Mouse (Mus musculus) frontal cortex, postnatal 36 days (tissue): ENCODE data around the gene Zfp791.
"Not testable (repeated sequence)": the region's sequence is repeated elsewhere in the genome, so short reads cannot be mapped to it uniquely, and the experiment has no call there.

Source experiments
- DNase-seq, 2 experiments: peaks; one replicate each; pipeline ENCODE4 v3.0.0; 2022; ENCODE audit warnings: low spot score in 2 of 2

Gene Zfp791

DNA sequence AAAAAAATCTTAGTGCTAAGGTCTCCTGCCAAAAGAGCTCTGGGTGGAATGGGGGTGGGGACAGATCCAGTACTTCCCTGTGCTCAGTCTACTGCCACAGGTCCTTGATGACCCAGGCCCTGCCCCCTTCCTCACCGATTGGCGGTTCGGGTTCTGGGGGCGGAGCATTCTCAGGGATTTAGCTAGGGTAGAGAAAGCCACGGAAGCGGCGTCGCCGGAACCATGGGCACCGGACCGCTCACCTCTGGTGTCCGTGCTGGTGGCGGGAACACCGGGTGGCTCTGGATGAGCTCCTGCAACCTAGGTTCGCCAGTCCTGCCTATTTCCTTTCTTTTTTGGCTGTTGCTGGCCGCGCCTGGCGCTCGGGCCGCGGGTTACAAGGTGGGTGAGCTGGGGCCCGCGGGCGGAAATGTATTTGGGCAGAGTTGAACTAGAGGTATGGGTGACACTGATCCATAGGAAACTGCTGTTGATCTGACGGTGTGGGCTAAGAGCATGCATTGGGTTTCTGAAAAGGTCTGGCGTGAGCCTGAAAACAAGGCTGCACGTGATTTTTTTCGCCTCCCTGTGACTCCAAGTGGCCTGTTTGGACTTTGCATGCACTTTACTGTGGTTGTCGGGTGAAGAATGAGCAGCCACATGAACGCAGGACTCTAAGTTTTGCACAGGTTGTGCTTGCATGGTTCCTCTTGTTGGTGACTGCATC, 39.6 kb downstream of the Zfp791 start, which contains the start of gene Man2b1:
Gene Man2b1, plus strand, starts transcription at position 163 of the 706 bp plus-strand sequence.
- DNase-seq = peak; percentile 87 to 90

DNA sequence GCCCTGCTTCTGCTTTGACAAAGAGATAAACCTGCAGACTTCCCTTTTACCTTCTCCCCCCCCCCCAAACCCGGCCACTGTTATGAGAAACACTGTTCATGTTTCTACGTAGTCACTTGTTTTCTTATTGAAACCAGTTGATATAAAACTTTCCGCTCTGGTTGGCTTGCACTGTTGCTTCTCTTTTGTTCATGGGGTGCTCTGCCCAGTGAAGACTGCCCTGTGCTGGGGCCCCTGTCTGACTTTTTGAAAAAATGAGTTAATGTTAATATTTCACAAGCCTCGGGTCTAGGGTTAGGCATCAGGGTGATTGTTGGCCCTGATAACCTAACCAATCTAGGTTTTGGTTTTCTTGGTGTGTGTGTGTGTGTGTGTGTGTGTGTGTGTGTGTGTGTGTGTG, 40.7 kb downstream of the Zfp791 start:
- not testable (repeated sequence) for DNase-seq

DNA sequence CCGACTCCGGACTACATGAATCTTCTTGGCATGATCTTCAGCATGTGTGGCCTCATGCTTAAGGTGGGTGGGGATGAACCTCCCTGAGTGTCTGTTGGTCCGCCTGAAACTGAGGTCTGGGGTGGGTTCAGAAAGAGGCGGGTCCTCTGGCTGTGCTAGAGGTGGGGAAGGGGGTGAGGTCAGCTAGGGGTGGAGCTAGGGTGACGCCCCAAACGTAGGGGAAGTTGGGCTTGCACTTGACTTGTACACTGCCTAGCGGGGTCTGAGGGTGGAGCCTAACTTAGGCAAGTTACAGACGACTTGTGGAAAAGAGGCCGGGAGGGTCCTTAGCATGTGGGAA, 41.7 kb downstream of the Zfp791 start, which contains the start of gene Wdr83:
Gene Wdr83, minus strand, starts transcription at position 91 of the 340 bp plus-strand sequence.
- DNase-seq = no peak

DNA sequence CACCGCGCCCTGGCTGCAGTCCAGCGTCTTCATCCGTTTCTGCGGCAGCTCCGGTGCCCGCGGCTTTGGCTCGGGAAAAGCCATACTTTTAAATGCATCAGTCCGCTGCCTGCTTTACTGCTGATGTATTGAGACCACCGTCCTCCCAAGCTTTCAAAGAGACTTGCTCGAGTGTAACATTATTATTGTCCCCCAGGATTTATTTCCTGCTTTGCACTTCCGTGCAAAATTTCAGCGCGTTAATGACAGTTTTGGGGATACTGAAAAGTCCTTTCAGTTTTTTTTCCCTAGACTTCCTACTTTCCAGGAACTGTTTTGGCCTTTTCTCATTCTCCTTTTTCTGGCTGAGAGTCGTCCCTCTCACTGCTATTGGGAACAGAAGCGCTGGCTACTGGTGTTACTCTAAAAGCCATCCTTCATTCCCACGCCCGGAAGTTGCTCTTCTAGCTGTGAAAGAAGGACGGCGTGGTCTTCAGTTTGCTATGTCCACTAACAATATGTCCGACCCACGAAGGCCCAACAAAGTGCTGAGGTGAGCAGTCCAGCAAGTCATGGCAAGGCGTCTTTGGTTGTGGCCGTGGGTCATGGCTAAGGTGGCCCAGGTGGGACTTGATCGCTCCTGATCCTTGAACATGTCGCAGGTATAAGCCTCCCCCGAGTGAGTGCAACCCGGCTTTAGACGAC, 42.2 kb downstream of the Zfp791 start, which contains the start of gene Wdr83os:
Gene Wdr83os, plus strand, starts transcription at position 209 of the 684 bp plus-strand sequence.
- DNase-seq = peak; percentile 55 to 68

DNA sequence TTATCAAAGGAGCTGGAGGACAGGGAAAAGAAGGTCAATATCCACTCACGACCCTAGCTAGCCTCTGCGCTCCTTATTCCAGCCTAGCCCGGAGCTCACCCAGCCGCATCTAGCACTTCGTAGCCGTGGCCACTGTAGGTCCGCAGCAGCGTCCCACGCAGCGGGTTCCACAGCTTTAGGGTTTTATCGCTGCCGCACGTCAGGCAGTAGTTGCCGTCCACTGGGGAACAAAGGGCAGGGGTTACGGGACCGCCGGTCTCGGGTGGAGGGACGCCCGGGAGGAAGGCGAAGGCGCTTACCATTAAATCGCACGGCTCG, 42.7 kb downstream of the Zfp791 start:
- peak in 1 of 2 experiments; percentile 42 for DNase-seq

DNA sequence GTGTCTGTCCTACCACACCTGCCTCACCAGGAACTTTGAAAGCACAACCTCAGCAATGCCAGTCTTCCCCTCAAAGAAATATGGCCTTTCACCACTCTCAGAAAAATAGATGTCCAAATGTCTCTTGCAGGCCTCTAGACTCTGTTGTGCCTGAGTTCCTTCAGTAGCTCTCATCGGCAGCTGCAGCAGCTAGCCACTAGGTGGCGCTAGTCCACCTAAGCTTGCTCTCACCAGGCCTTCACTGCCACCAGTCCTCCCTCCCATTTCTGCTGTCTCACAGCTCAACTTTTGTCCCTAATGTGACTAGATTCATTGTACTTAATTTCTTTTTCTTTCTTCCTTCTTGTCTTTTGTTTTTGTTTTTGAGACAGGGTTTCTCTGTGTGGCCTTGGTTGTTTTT, 45.9 kb downstream of the Zfp791 start:
- DNase-seq = peak; percentile 74 to 83

DNA sequence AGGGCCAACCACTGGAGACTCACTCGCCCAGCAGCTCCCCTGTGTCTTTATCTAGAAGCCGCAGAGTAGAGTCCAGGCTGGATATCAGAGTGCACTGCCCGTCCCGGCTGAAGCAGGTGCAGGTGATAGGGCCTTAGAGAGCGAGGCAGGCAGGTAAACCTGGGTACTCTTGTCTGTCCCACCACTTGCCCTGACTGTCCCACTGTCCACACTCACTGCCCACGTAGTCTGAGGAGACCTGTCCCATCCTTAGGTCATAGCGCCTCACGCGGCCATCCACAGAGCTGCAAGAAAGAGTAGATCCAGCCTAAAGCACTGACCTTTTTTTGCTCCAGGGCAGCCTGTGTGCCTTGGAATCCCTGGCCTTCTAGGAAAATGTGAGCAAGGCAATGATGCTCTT, 46.9 kb downstream of the Zfp791 start:
- no peak for DNase-seq

DNA sequence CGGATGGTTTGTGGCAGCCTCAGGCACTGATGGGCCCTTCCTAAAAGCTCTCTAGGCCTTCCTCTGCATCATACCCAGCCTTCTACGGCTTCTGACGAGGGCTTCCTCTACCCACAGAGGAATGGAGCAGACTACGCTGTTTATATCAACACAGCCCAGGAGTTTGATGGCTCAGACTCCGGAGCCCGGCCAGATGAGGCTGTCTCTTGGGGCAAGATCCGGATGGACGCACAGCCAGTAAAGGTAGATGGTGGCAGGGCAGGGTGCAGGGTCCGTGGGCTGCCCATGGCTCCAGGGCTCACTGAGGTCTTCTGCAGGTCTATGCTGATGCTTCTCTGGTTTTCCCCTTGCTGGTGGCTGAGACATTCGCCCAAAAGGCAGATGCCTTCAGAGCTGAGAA, 48.3 kb downstream of the Zfp791 start:
- no peak for DNase-seq

DNA sequence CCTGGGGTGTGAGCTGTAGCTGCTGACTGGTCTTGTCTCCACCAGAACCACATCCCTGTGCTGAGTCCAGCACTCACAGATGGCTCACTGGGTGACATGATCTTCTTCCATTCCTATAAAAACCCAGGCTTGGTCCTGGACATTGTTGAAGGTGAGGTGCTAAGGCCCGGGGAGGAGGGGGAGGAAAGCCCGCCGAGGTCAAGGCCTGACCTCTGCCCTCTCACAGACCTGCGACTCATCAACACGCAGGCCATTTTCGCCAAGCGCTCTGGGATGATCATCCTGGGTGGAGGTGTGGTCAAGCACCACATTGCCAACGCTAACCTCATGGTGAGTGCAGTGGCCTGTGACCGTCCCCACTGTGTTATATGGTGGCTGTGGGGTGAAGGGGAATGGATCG, 48.7 kb downstream of the Zfp791 start:
- DNase-seq = no peak

DNA sequence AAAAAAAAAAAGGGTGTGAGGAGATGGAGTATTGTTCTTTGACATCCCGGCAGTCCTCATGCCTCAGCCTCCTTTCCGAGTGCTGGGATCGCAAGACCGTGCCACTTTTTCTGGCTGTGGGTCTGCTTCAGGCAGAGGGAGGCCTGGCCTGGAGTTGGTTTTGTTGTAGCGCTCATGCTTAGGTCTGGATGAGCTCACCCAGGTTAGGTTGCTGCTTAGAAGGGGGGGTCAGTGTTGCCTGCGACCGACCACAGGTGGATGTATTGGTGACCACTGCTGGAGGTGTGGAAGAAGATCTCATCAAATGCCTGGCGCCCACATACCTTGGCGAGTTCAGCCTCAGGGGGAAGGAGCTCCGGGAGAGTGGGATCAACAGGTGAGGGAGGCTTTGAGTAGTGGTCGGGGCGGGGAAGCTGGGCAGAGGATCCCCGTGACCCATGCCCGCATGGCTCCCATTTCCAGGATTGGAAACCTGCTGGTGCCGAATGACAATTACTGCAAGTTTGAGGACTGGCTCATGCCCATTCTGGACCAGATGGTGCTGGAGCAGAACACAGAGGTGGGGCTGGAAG, 49.8 kb downstream of the Zfp791 start:
- DNase-seq = no peak

DNA sequence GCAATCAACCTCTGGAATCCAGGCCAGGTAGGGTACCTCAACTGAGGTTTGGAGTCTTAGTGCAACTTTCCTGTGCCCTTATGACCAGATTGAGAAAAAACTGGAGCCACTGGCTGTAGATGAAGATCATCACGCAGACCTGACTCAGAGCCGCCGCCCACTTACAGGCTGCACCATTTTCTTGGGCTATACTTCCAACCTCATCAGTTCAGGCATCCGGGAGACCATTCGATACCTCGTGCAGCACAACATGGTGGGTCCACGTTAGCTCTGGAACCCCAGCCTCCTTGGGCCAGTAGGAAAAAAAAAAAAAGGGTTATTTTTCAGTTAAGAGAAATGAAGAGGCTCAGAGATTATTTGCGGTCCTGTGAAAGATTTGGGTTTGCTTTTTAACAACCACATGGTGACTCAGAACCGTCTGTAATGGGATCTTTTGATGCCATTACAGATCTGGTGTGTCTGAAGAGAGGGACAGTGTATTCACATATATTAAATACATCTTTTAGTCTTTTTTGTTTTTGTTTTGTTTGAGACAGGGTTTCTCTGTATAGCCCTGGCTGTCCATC, 50.4 kb downstream of the Zfp791 start:
- no peak for DNase-seq

DNA sequence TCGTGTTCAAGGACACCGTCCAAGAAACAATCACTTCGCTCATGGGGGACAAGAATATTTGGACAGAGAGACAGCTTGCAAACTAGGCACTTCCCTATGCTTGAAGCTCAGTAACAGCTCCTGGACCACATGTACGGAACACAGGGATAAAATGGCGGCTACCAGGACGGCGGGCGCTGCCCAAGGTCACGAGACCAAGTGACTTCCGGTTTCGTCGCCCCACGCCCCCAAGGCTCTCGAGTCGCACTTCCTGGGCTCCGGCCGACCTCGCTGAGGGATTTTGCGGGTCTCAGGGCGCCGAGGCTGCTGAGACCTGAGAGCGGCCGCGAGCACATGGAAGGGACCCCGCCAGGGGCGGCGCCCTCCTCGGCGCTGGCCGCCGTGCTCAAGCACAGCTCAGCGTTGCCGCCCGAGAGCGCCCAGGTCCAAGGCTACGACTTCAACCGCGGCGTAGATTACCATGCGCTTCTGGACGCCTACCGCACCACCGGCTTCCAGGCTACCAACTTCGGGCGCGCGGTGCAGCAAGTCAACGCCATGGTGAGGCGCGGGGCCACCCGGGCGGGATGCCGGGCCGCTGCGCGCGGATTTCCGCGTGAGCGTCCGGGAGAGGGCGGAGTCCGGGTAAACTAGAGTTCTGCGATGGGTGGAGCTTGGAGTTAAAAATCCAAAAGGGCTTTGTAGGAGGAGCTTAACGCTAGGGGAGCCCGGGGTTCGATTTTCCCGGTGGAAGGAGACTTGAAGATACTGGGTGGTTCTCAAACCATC, 51.2 kb downstream of the Zfp791 start, which contains the start of gene Dhps:
Gene Dhps, plus strand, starts transcription at position 244 of the 768 bp plus-strand sequence.
- peak; percentile 91 to 94 for DNase-seq

DNA sequence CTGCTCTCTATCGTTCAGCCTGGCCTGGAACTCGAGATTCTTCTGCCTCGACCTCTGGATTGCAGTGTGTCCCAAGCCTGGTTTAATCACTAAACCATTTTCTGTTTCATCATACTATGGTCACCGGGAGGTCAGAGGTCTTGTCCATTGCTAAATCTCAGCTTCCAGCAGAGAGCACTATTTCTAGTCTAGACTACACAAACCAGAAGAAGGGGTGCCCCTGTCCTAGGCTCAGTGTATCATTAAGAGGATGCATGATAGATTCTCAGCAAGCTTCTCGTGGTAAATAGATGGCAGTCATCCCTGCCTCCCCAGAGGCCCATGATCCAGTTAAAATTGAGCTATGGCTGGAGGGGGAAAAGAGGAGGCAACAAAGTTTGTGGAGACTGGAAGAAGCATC, 51.9 kb downstream of the Zfp791 start:
- DNase-seq = no peak

DNA sequence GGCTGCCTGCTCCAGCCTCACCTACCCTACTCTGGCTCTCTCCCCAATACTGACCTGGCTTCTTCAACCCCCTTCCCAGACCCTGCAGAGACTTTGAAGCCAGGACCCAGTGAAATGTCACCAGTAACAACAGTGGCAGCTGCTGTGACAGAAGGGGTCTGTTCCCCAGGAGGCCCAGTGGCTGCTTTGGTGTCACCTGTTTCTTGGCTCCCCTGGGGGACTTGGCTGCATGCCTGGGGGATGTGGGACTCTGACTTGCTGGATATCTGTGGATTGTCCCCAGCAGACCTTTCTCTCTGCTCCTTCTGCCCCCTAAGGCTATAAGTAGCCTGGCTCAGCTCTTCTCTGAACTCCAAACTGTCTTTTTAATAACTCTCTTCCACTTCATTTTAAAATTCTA, 54.9 kb downstream of the Zfp791 start, which contains the start of gene Gm5741:
Gene Gm5741, minus strand, starts transcription at position 1 of the 400 bp plus-strand sequence.
- no peak for DNase-seq

DNA sequence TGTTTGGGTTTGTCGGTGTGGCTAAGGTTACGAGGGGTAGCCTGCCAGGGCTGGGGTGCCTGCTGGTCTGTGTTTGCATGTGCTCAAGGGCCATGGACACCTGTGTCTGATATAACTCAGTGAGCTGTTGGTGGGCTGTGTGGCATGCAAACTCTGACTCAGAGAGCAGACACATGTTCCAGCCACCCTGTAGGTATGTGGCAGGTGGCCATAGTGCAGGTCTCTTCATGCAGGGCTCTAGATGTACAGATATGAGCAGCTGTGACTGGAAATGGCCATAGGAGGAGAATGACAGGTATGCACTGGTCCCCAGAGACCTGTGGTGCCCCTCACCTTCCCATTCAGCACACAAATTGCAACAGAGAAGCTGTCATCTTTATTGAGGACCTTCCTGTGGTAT, 55.7 kb downstream of the Zfp791 start:
- no peak for DNase-seq

DNA sequence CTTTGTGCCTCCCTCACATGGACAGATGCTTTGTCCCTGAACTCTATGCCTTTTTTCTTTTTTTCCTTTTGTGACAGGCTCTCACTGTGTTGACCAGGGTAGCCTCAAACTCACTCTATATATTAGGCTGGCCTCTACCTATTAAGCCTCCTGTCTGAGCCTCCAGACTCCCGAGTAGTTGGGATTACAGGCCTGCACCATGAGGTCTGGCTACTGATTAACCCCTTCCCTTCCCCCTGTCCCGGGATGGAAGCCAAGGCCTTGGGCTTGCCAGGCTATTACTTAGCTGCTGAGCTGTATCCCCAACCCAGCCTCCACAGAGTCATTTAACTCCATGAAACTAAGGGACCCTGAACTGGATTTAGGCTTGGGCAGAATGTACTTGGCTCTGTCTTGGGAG, 57.7 kb downstream of the Zfp791 start:
- DNase-seq = no peak

DNA sequence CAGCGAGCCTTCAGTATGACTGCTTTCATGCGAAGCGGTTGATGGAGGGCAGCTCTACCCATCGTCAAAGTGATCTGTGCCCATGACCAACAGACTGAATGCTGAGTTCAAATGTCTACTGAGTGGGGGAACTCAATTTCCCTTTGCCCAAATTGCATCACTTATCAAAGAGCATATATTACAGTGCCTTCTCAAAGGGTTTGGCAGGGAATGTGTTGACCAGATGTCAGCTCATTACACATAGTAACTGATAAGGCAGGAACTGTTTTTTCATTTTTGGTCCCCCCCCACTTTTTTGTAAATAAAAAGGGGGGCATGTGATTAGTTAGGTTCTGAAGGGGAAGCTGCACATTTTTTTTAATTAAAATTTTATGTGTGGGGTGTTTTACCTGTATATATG, 60.3 kb downstream of the Zfp791 start:
- DNase-seq = no peak

DNA sequence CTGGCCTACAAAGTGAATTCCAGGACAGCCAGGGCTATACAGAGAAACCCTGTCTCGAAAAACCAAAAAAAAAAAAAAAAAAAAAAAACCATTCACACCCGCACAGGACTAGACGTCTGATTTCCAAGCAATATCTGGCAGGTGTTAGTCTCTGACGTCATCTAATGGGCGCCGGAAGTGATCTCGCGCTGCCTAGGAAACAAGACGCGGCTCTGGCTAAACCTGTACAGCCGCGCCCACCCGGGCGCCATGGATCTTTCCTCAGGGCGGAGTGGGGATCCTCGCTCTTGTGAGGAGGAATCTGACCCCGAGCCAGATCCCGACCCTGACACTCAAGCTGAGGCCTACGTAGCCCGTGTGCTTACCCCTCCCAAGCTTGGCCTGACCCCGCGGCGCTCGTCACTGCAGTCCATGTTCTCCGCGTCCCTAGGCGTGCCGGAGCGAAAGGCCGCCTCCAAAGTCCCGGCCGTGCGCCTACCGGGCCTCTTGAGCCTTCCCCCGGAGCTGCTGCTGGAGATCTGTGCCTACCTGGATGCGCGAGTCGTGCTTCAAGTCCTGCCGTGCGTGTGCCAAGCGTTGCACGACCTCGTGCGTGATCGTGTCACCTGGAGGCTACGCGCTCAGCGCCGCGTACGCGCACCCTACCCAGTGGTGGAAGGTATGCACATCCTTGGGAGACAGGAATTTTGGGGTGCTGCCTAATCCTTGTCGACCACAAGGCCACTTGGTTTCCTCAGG, 62.8 kb downstream of the Zfp791 start, which contains the start of gene Fbxw9:
Gene Fbxw9, plus strand, starts transcription at position 177 of the 738 bp plus-strand sequence.
- DNase-seq = peak; percentile 89 to 96
